Mouse (Mus musculus): ENCODE measurements around the gene Gm10031.
A peak's percentile ranks its signal among the peaks of the same experiment; 100 is the strongest.
"Not testable (repeated sequence)": the region's sequence is repeated elsewhere in the genome, so short reads cannot be mapped to it uniquely, and the experiment has no call there.

Gene Gm10031

DNA sequence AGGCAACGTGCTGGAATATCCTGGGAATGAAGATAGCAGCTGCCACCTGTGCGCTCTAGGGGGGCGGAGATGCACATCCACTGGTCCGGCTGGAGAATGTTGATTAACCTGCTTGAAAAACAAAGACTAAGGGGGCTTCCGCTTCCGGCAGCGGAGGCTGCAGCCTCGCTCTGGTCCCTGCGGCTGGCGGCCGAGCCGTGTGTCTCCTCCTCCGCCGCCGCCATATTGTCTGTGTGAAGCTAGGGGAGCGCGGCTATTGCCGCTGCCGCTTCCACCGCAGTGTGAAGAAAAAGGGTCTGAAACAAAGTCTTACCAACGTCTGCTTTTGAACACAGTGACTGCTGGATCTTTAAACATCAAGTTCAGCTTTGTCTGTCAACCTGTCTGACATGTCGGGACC is at the start of gene Gm10031:
TSS of gene Gm10031 (plus strand) at position 171 of the 400 bp plus-strand sequence.
- not testable (repeated sequence) for DNase-seq (ENCODE audit: low spot score)

DNA sequence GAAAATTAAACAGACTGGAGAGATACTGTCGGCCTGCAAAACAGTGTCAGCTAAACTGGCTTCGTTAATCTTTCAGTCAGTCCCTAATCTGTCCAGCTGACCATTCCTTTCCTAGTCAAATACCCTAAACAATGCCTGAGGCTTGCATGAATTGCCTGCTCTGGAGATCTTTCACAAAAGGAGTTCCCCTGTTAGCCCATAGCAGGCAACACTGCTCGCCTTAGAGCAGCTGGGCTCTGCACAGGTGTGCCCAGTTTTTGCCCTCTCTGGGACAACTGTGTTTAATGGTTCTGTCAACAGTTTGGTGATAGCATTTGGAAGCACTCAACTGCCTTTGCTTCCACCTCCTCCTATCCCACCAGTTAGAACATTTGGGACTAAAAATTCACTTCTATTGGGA is 49.0 kb upstream of the Gm10031 start:
- no peak for DNase-seq (ENCODE audit: low spot score)

- no peak for DNase-seq (ENCODE audit: low spot score)
Measured at GRCm38 (mm10) chr1:156476016-156476415, 47.8 kb upstream of the Gm10031 start.

GRCm38 (mm10) chr1:156476535-156476934 is 47.3 kb upstream of the Gm10031 start:
- no peak for DNase-seq (ENCODE audit: low spot score)

- DNase-seq (ENCODE audit: low spot score), result no peak
Measured at GRCm38 (mm10) chr1:156481826-156482225, 42.0 kb upstream of the Gm10031 start.

DNA sequence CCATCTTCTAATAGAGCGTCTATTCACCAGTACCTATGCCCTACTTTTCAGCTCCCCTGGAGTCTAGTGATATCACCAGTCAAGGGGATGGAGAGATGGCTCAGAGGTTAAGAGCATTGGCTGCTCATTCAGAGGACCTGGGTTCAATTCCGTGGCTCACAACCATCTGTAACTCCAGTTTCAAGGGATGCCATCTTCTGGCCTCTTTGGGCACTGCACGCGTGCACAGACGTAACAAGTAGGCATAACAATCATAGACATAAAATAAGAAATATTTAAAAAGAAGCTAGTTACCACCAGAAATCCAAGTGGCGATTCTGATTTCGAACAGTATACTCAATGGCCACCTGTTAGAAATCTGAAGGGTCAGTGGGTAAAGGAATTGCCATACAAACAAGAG is 36.3 kb upstream of the Gm10031 start:
- no peak for DNase-seq (ENCODE audit: low spot score)

GRCm38 (mm10) chr1:156488031-156488430 is 35.8 kb upstream of the Gm10031 start:
- DNase-seq (ENCODE audit: low spot score), result no peak

GRCm38 (mm10) chr1:156491226-156491796 is 32.5 kb upstream of the Gm10031 start:
- DNase-seq (ENCODE audit: low spot score), result no peak

- no peak for DNase-seq (ENCODE audit: low spot score)
Measured at GRCm38 (mm10) chr1:156495025-156495424, 28.8 kb upstream of the Gm10031 start.

DNA sequence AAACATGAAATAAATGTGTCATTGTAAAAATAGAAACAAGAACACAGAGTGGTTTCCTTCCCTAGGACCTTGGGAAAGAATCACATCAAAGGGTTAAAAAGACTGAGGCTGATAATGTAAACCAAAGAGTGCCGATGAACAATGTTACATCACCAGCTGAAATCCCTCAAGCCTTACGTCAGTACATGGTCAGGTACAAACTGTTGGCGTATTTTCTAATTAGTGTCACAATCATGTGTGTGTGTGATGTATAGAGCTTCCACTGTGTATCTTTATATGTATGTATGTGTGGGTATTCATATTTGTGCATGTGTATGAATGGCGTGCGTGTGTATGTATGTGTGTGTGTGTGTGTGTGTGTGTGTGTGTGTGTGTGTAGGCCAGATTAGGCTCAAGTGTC is 26.9 kb upstream of the Gm10031 start:
- no peak for DNase-seq (ENCODE audit: low spot score)

- DNase-seq (ENCODE audit: low spot score), result no peak
Measured at GRCm38 (mm10) chr1:156504945-156505523, 18.8 kb upstream of the Gm10031 start.

GRCm38 (mm10) chr1:156505901-156506300 is 17.9 kb upstream of the Gm10031 start:
- no peak for DNase-seq (ENCODE audit: low spot score)

DNA sequence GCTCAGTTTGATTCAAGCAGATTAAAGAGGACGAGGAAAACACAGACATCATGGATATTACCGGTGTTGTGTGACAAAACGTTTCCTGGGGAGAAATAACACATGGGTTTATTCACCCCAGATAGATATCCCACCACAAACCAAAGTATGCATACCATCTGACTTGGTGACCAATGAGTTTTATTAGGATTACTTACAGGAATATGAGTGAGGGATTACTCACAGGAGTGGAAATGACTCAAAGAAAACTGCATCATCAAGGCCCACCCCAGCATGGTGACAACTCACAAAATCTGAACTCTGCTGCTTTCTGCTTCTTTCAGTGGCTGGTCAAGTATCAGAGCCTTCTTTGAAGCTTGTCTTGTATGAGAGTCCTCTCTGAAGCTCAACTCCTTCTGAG is 16.1 kb upstream of the Gm10031 start:
- no peak for DNase-seq (ENCODE audit: low spot score)

- no peak for DNase-seq (ENCODE audit: low spot score)
Measured at GRCm38 (mm10) chr1:156520136-156520780, 3.6 kb upstream of the Gm10031 start.

DNA sequence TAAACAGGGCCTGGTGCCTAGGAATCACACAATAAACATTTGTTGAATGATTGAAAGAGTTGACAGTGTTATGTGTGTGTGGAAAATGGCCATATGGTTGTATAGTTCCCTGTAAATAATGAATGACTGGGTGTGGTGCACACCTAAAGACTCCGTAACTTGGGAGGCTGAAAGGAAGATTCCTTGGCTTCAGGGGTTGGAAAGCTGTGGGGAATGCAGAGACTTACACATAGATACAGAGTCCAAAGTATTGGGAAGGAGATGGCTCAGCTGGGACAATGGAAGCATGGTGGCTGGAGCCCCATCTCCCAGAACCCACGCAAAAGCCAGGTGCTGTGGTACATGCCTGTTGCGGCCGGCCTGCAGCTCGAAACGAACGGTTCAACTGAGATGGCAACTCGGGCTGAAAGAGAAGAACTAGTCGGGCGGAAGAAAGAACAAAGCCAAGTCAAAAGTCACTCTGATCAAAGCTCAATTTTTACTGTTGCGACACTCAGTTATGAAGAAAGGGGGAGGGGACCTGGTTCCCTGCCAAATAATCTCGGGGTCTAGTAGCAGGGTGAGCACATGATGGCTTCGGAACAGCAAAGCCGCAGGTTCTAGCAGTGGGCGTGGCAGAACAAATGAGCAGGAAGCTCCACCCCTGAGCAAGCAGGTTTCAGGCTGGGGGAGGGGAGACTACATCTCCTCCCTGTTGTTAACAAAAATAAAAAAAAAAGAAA is 1.9 kb upstream of the Gm10031 start:
- DNase-seq (ENCODE audit: low spot score), result no peak

DNA sequence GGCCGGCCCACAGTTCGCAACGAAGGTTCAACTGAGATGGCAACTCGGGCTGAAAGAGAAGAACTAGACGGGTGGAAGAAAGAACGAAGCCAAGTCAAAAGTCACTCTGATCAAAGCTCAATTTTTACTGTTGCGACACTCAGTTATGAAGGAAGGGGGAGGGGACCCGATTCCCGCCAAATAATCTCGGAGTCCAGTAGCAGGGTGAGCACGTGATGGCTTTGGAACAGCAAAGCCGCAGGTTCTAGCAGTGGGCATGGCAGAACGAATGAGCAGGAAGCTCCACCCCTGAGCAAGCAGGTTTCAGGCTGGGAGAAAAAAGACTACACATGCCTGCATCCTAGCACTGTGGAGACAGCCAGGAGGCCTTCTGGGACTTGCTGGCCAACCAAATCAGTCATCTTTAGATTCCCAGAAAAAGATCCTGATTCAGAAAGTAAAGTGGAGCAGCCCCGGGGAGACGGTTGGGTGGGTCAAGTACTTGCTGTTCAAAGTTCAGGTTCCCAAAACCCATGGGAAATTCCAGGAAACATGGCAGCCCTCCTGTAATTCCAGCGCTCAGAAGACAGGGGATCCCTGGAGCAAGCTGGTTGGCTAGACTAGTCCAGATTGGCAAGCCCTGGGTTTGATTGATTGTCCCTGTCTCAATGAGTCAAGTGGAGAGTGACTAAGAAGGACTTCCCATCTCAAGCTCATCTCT is 8.8 kb downstream of the Gm10031 start:
- DNase-seq (ENCODE audit: low spot score), result not testable (repeated sequence)

GRCm38 (mm10) chr1:156533483-156533882 is 9.7 kb downstream of the Gm10031 start:
- DNase-seq (ENCODE audit: low spot score), result no peak

GRCm38 (mm10) chr1:156533911-156534310 is 10.1 kb downstream of the Gm10031 start:
- DNase-seq (ENCODE audit: low spot score), result no peak

DNA sequence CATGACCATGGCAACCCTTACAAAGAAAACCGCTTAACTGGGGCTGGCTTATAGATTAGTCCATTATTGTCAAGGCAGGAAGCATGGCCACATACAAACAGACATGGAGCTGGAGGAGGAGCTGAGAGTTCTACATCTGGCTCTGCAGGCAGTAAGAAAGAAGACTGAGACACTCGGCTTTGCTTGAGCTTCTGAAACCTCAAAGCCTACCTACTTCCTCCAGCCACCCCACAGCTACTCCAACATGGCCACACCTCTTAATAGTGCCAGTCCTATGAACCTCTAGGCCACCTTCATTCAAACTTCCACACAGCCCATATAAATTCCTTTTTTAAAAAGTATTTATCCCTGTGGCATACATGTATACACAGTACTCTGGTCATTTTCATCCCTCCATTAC is 13.2 kb downstream of the Gm10031 start:
- DNase-seq (ENCODE audit: low spot score), result no peak

DNA sequence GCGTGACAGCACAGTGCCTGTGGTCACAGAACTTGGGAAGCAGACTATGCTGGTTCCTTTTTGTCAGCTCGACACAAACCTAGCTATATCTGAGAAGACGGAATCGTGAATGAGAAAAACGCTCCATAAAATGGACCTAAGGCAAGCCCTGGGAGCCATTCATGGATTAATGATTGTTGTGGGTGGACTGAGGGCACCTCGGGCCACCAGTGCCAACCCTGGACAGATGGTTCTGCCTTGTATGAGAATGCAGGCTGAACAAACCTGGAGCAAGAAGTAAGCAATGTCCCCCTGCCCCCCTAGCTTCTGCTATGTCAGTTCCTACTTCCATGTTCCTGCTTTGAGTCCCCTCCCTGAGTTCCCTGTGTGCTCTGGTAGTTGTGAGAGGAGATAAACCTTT is 13.9 kb downstream of the Gm10031 start:
- no peak for DNase-seq (ENCODE audit: low spot score)

GRCm38 (mm10) chr1:156538382-156538781 is 14.6 kb downstream of the Gm10031 start:
- no peak for DNase-seq (ENCODE audit: low spot score)

GRCm38 (mm10) chr1:156539787-156540560 is 16.2 kb downstream of the Gm10031 start:
- peak; percentile 49 for DNase-seq (ENCODE audit: low spot score)
